Mouse (Mus musculus): ENCODE measurements at regions not wholly inside any gene's neighbourhood (a gene's known extent, or its start where the extent isn't known, plus 50 kb on each side); places are given as distances from the start of the nearest gene placed in this dataset.

- no peaks in the 10 kb centered on the region for H3K36me3 ChIP-seq (ENCODE audit: control insufficient read depth, insufficient read depth, low read length)
Measured at GRCm38 (mm10) chr6:78788972-78789371, 320.3 kb upstream of the Reg3g start.

DNA sequence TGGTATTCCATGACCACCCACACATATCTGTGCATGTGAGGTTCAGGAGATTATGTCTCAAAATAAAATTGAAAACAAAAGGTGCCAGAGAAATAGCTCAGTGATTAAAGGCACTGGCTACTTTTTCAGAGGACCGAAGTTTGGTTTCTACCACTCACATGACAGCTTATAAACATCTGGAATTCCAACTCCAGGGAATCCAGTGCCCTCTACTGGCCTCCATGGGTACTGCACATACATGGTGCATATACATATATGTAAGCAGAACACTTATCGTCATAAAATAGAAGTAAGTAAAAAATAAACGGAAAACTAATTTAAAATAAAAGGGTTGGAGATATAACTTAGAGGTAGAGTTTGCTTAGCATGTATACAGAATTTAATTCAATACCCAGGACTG is 288.9 kb upstream of the Reg3g start:
- no peak for TF ChIP-seq POLR2A (IDR thresholded peaks at IDR 0.05; ENCODE audit: control insufficient read depth, extremely low read depth, insufficient read depth, low read length, poor library complexity)
- TF ChIP-seq CTCF (IDR thresholded peaks at IDR 0.05; ENCODE audit: borderline replicate concordance, control insufficient read depth, extremely low read depth, insufficient read depth, low read length, poor library complexity), result no peak
- Histone ChIP-seq H3K27ac (ENCODE audit: control insufficient read depth, insufficient read depth, low read length) (no peak overlapping the region), H3K36me3 (ENCODE audit: control insufficient read depth, insufficient read depth, low read length) (no peaks in the 10 kb centered on the region), H3K4me1 (replicated peaks; ENCODE audit: control insufficient read depth, insufficient read depth, low read length) (no peaks in the 10 kb centered on the region), H3K27me3 (ENCODE audit: control insufficient read depth, insufficient read depth, low read length) (no peaks in the 10 kb centered on the region), H3K4me3 (ENCODE audit: control insufficient read depth, insufficient read depth, low read length) (no peak overlapping the region)
- WGBS, result 97% methylated on average over 3 of the region's 3 CpGs
- no peak for DNase-seq

More at GRCm38 (mm10) chr6:78788972-78789371, 320.3 kb upstream of the Reg3g start:
- WGBS, result 79% methylated on average over 2 of the region's 2 CpGs
- H3K27me3 ChIP-seq (ENCODE audit: control insufficient read depth, insufficient read depth, low read length), result no peaks in the 10 kb centered on the region
- no peak overlapping the region for H3K4me3 ChIP-seq (ENCODE audit: control insufficient read depth, insufficient read depth, low read length)
- no peak for DNase-seq
- TF ChIP-seq CTCF (IDR thresholded peaks at IDR 0.05; ENCODE audit: borderline replicate concordance, control insufficient read depth, extremely low read depth, insufficient read depth, low read length, poor library complexity) (no peak), POLR2A (IDR thresholded peaks at IDR 0.05; ENCODE audit: control insufficient read depth, extremely low read depth, insufficient read depth, low read length, poor library complexity) (no peak)
- no peaks in the 10 kb centered on the region for H3K4me1 ChIP-seq (replicated peaks; ENCODE audit: control insufficient read depth, insufficient read depth, low read length)
- no peak overlapping the region for H3K27ac ChIP-seq (ENCODE audit: control insufficient read depth, insufficient read depth, low read length)

Data from thymus, adult 2 months (tissue).